Mouse (Mus musculus): ENCODE data around the gene Olfr523.

- TF ChIP-seq POLR2A (IDR thresholded peaks at IDR 0.05; ENCODE audit: low read depth, low read length) (no peak), CTCF (IDR thresholded peaks at IDR 0.05; ENCODE audit: extremely low read depth, insufficient read length, insufficient replicate concordance, low read depth, low read length) (no peak)
These were observed 19.8 kb downstream of the Olfr523 start for GRCm38 (mm10) chr7:140192851-140193250.

Data from small intestine, adult 2 months (tissue).